Mouse (Mus musculus) CH12.LX (cell line): ENCODE data around the gene Clmn.

Experiments used
- CTCF ChIP-seq, 2 experiments: IDR thresholded peaks in 1 of 2; conservative IDR thresholded peaks in 1 of 2; 2 replicates each; pipeline ENCODE4 v1.5.1; 2011 to 2012; ENCODE audit warnings: low read depth in 2 of 2, low read length in 2 of 2, improper control_type of control experiment in 1 of 2, inconsistent platforms in 1 of 2, mild to moderate bottlenecking in 1 of 2, moderate library complexity in 1 of 2
- EP300 ChIP-seq: IDR thresholded peaks from 2 replicates; pipeline ENCODE4 v1.6.1; 2011; ENCODE audit warnings: low read length, improper control_type of control experiment
- GABPA ChIP-seq: IDR thresholded peaks from 2 replicates; pipeline ENCODE4 v1.6.1; 2012; ENCODE audit warnings: low read depth, low read length, improper control_type of control experiment, inconsistent platforms; ENCODE audit not compliant: insufficient replicate concordance
- NELFE ChIP-seq: IDR thresholded peaks from 2 replicates; pipeline ENCODE4 v1.6.1; 2011; ENCODE audit warnings: low read depth, low read length, improper control_type of control experiment
- TBP ChIP-seq: conservative IDR thresholded peaks from 2 replicates; pipeline ENCODE4 v1.6.1; 2011; ENCODE audit warnings: low read depth, low read length, improper control_type of control experiment
- USF1 ChIP-seq: IDR thresholded peaks from 2 replicates; pipeline ENCODE4 v1.6.1; 2014; ENCODE audit warnings: low read depth, mild to moderate bottlenecking, inconsistent platforms, low read length, improper control_type of control experiment
- ZC3H11A ChIP-seq: IDR thresholded peaks from 2 replicates; pipeline ENCODE4 v1.6.1; 2012; ENCODE audit warnings: low read depth, mild to moderate bottlenecking, inconsistent platforms, low read length, improper control_type of control experiment
- ZKSCAN1 ChIP-seq: IDR thresholded peaks from 2 replicates; pipeline ENCODE4 v1.6.1; 2012; ENCODE audit warnings: low read depth, inconsistent platforms, low read length, improper control_type of control experiment, borderline replicate concordance

GRCm38 (mm10) chr12:104835369-104836094 is 29.3 kb downstream of the Clmn start:
- TF ChIP-seq CTCF (conservative IDR thresholded peaks at IDR 0.05 in 1 of 2, IDR thresholded peaks at IDR 0.05 in 1 of 2; ENCODE audit: low read depth in 2 of 2, low read length in 2 of 2) (no peak), EP300 (no peak), NELFE (no peak), TBP (no peak), GABPA (no peak), ZKSCAN1 (no peak), USF1 (no peak), ZC3H11A (no peak)
